In genomic region chr2:72781369-72782275, GRCm38 (mm10) we compare ENCODE assay signal across 10 mouse cellular contexts.
DNase-seq lines count a peak whose midpoint lies in the region; ATAC-seq and TF ChIP-seq lines count a peak whose summit lies in the region.
"Had no signal": no experiment of that assay in that cellular context is flagged by ENCODE, and none has a peak within 500 bp of the region (broad histone marks: within the 10 kb centered on the region; RNA-seq: fewer than 3 reads in every experiment).

No protein-coding gene starts in this region.

- intact Hi-C loops in heart, postnatal 25 days (cut with DNase I): no loop called here

- WGBS in cerebellum, adult 2 months: 55% methylated on average over 15 of the region's 15 CpGs
- 61% methylated on average over 15 of the region's 15 CpGs for WGBS in midbrain, embryonic 12.5 days

- no peaks in the 10 kb centered on the region for H3K36me3 ChIP-seq in midbrain, embryonic 12.5 days
- H3K36me3 ChIP-seq: limb, embryonic 15.5 days had no signal

- no peaks in the 10 kb centered on the region for H3K27me3 ChIP-seq in cerebellum, adult 2 months (ENCODE audit: control insufficient read depth, insufficient read depth, low read length)
- no peaks in the 10 kb centered on the region for H3K27me3 ChIP-seq in midbrain, embryonic 12.5 days
- H3K27me3 ChIP-seq: limb, embryonic 15.5 days; Patski had no signal

- no peaks in the 10 kb centered on the region for H3K4me1 ChIP-seq in cerebellum, adult 2 months (ENCODE audit: control insufficient read depth, insufficient read depth, low read length)
- peaks cover 13% of the 10 kb centered on the region for H3K4me1 ChIP-seq in midbrain, embryonic 12.5 days

- no peak overlapping the region for H3K4me3 ChIP-seq in cerebellum, adult 2 months (replicated peaks; ENCODE audit: insufficient read depth, low read depth, low read length)
- no peak overlapping the region for H3K4me3 ChIP-seq in midbrain, embryonic 12.5 days
- H3K4me3 ChIP-seq: limb, embryonic 15.5 days had no signal

- ATAC-seq in midbrain, embryonic 12.5 days (ENCODE audit: low FRiP score, low read depth): peak; percentile 80
- ATAC-seq: Patski had no signal

- H3K9me3 ChIP-seq in midbrain, embryonic 12.5 days: no peaks in the 10 kb centered on the region
- H3K9me3 ChIP-seq: limb, embryonic 15.5 days had no signal

- no peak overlapping the region for H3K27ac ChIP-seq in cerebellum, adult 2 months (ENCODE audit: insufficient read depth, low read length)
- H3K27ac ChIP-seq in midbrain, embryonic 12.5 days (replicated peaks): peak overlapping the region; percentile 70
- H3K27ac ChIP-seq: limb, embryonic 15.5 days had no signal

- TF ChIP-seq POLR2A in cerebellum, adult 2 months (IDR thresholded peaks at IDR 0.05; ENCODE audit: borderline replicate concordance, insufficient read depth, low read length): no peak

- H3K4me2 ChIP-seq in midbrain, embryonic 12.5 days (replicated peaks): no peak overlapping the region
- H3K4me2 ChIP-seq: limb, embryonic 15.5 days had no signal

- peak; percentile 13 to 19 for DNase-seq in cerebellum, postnatal 14 days
- no peak for DNase-seq in cerebellum, adult 2 months
- DNase-seq in right cerebral cortex, adult 2 months (ENCODE audit: low spot score in 2 of 2): peak; percentile 3 to 12
- DNase-seq in right cerebral cortex, adult 18-20 months: no peak
- DNase-seq in adrenal gland, postnatal 25 days: no peak
- no peak for DNase-seq in kidney, adult 18-20 months
- no peak for DNase-seq in heart, postnatal 25 days (ENCODE audit: low spot score)

- no peak for TF ChIP-seq CTCF in cerebellum, adult 2 months (IDR thresholded peaks at IDR 0.05; ENCODE audit: borderline replicate concordance, insufficient read depth, low read depth, low read length)

- no peak overlapping the region for H3K9ac ChIP-seq in midbrain, embryonic 12.5 days (replicated peaks)
- H3K9ac ChIP-seq: limb, embryonic 15.5 days had no signal

Comparison
In these comparisons a context has a peak if more than half of its experiments do, and no peak if none do; other contexts are left out.
1. DNase-seq: peak in cerebellum, postnatal 14 days (2 of 2) and right cerebral cortex, adult 2 months (2 of 2); none in cerebellum, adult 2 months (0 of 2), right cerebral cortex, adult 18-20 months (single experiment), adrenal gland, postnatal 25 days (single experiment), kidney, adult 18-20 months (single experiment) and heart, postnatal 25 days (single experiment).